Mouse (Mus musculus) liver, postnatal 0 days (tissue): ENCODE results near the gene Cfap97d2.

Source experiments
- CTCF ChIP-seq: sonication (generic); IDR thresholded peaks from 2 replicates; pipeline ENCODE4 v1.5.1; 2016; ENCODE audit warnings: antibody characterized with exemption, low read depth
- EP300 ChIP-seq: IDR thresholded peaks from 2 replicates; pipeline ENCODE4 v1.6.1; 2016; ENCODE audit warnings: antibody characterized with exemption, low read depth, mild to moderate bottlenecking

DNA sequence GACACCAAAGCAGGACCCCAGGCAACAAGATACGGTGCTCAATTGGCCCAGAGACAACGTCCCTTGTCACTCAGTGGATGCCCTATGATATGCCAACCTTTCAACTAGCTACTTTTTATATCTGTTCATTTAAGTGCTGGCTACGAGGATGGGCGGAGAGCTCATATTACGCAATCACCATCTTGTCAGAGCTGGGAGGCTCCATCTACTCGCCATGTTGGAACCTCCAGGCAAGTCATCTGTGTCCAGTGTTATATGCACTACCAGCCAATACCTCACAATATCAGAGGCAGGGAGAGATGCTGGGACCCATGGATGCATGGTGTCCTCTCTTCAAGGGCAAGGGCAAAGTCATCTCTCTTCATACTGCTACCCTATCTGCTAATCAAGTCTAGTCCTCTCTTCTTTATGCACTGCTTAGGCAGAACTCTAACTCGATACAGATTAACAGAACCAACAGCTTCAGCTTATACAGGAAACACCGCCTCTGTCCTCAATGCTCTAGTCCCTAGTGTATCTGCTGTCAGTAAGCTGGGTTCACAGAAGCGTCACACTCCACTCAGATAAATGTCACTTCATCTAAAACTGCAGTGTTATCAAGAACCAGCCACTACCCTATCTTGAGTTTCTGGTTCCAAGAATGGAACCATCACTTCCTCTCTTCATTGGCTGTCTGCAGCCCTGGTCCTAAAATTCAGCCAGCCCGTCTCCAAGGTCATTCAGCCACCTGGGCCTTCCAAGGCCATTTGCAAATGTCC, 34.3 kb upstream of the Cfap97d2 start:
- TF ChIP-seq EP300 (no peak), CTCF (no peak)
